Mouse (Mus musculus): Measurements from ENCODE around the gene Lmo7.

Gene Lmo7

DNA sequence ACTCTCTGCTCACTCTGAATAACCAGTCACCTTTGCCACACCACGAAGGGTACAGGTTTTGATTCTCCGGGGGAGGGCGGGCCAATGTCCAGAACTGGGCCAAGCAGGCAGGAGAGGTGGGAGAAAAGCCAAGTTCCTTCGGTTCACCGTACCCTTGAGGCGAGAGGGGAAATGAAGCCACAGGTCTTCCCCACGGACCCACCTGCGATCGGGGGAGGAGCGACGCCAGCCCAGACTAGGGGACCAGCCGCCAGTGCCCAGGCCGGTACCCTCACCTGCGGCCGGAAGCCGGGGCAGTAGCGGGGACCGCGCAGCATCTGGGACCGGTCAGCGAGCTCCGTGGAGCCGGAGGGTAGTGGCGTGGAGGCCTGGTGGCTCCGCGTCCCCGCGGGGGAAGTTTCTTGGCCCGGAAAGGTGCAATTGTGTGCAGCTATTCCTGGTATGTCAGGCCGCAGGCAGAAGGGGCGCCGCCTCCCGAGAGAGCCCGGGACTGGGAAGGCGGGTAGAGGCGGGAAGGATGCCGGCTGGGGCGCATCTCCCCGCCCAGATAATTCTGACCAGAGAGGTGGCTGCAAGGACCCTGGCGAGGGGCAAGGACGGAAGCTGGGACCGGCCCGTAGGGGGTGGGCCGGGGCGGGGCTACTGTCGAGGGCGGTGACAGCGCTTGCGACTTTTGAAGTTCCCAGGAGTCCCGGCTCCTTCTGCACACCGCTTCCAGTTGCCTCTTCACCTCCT is at the start of gene Lmo7, which contains the start of gene Gm9922:
Gene Lmo7 (plus strand): TSS at position 721 of the 735 bp plus-strand sequence.
Gene Gm9922 (minus strand): TSS at position 578 of the 735 bp plus-strand sequence.
- peak; percentile 23 for DNase-seq

DNA sequence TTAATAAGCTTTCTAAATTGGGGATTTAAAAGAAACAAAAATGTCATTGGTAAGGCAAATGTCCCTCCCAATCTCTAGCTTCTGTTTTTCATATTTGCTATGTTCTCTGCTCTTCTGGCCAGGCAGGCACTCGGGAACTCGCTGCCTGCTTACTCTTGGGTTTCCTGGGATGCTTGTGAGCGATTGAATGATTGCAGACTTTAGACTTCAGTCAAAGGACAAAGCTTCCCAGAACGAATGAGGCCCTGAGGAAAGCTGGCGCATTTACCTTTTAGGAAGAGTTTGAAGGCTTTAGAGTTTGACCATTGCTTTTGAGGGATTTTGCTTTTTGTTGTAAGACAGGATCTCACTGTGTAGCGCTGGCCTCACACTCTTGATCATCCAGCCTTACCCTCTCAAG is 42.1 kb upstream of the Lmo7 start:
- no peak for DNase-seq

DNA sequence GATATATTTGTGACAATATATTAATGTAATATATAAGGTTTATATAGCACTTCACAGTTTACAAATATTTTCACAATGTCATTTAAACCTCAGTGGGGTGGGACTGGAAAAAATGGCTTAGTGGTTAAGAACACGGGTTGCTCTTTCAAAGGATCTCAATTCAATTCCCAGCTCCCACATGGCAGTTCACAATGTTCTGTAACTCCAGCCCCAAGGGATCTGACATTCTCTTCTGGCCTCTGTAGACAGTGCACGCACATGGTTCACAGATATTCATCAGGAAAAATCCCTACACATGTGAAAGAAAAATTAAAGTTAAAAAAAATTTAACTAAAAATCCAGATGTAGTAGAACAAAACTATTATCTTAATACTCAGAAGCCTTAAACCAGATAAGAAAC is 41.4 kb upstream of the Lmo7 start:
- no peak for DNase-seq

DNA sequence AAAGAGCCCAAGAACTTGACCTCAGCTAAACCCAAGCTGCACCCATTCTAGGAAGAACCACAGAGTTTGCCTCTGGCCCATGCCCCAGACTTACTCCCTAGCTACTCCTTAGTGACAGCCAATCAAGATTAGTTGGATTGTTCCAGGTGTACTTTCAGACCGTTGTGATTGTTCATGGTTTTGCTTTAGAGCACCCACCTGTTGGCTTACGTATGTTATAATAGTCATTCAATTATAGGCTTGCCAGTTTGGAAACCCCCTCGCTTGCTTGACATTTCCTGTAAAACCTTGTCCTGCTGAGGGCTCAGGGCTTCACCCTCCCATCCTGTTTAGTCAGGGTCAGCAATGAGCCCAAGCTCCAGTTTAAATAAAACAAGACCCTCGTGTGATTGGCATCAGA is 25.3 kb upstream of the Lmo7 start:
- DNase-seq: no peak

DNA sequence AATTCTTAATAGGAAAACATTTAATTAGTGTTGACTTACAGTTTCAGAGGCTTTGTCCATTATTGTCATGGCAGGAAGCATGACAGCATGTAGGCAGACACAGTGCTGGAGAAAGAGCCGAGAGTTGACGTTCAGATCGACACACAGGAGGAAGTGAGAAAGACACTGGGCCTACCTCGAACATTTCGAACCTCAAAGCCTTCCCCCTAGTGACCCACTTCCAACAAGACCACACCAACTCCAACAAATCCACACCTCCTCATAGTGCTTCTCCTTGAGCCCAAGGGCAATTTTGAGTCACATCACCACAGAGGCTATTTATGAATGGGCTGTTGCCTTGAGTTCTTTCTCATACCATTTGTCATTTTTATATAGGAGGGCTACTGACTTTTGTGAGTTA is 22.7 kb upstream of the Lmo7 start:
- DNase-seq: no peak

DNA sequence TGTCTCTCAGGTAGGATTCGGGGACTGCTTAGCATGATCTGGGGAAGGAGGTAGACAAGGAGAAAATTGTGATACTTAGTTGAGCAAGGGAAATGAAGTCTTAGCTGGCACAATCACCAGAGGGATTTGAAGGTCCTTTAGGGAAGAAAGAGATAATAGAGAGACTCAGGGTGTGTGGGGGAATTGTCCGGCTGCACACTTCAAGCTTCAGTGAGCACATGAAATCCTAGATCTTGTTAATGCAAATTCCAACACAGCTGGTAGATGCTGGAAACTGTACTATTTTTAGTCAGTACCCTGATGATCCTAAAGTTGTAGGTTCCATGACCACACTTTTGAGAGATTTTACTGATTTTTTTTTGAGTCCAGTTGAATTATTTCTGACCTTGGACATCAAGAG is 15.3 kb upstream of the Lmo7 start:
- no peak for DNase-seq

DNA sequence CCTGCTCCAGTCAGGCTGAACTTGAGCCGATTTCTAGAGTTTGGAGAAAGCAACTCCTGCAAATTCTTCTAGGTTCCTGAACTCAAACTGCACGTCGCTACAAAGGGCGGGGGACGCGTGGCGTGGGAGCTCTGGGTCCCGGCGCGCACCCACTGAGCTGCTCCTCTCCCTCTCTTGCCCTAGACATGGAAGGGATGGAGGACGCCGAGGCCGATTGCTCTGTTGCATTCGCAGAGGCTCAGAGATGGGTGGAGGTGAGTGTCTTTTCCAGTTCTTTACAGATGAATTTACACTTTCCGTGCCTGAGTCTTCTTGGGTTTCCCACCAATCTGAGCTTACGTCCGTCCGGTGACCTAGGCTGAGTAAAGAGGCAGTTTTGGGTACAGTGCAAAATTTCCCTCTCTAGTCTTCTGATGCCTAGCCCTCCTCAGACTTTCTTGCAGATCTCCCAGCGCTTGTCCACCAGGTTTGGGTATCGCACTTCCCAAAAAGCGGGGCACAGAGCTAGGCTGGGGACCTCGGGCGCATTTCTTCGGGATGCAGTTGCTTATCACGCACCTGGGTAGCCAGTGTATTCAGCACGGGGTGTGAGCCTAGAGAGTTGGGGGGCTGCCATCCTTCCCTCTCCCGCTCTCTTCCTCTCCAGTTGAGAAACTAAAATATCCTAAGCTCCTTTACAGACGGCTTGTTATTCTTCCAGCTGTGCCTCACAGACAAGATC is 375 bp downstream of the Lmo7 start:
- DNase-seq: no peak

DNA sequence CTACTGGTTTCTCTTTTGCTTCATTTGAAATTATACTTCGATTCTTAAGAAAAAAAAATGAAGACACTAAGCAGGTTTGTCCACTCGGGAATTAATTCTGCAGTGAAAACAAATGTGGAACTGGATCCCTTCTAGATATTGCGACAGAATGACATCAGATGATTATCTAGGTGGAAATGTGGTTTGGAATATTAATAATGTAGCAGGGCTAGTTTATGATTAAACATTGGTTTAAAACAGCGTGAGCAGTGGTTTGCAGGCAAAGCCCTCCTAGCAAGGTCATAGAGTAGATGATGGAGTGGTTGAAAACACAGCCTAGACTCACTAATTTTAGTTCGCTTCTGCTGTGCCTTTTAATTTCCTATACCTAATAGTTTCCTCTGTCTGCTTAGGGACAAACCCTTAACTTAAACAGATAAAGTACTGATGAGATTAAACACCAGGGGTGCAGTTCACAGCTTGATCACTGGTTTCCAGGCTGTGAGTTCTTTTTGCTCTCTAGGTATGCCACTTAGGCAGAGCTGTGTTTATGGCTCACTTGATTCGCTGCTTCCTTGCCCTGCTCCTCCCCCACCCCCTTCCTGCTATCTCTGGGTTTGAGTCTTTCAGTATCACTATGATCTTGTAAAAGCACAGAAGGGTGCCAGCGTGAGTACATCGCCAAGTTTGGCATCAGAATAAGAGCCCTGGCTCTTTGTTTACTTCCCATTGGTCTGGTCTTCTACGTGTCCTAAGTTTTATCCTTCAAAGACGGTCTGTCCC is 4.0 kb downstream of the Lmo7 start:
- no peak for DNase-seq

DNA sequence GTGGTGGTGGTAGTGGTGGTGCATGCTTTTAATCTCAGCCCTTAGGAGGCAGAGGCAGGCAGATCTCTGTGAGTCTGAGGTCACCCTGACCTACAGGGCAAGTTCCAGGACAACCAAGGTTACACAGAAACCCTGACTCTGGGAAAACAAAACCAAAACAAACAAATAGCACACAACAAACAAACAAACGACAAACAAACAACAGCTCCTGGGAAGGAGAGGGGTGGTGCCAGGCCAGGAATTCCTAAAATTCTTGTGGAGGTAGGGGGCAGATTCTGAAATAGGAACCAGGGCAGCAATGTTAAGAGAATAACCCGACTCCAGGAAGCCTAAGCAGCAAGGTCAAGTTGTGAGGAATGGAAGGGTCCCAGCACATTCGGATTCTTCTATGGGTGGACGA is 7.7 kb downstream of the Lmo7 start:
- DNase-seq: no peak

DNA sequence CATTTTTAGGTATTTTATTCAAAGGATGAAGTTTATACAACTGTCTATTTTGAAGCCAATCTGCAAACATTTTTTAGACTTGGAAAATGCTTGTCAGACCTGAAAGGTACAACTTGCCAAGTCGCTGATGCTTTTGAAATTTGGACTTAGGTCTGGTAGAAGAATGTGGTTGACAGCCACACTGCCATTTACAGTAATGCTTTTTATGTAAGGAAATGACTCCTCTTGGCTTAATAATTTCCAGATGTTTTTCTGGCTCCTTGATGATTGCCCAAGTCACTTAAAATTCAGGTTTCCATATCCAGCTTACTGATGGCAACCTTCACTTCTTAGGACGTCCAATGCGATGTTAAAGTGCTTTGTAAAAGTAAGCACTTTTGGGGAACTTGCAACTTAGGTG is 16.9 kb downstream of the Lmo7 start:
- DNase-seq: no peak

DNA sequence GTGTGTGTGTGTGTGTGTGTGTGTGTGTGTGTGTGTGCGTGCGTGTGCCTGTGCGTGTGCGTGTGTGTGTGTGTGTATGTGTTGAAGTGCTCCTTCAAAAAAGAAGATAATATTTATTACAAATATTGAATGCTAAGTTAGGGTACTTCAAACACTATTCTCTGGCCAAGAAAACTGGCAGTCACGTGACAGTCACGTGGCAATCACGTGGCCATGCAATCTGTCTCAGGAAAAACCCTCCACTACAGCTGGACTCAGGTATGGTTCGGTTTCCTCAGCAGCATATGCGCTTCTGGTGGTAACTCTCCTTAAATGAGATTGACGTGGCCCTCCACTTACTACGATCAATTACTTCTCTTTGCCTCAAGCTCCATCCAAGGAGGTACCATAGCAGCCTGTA is 18.1 kb downstream of the Lmo7 start:
- DNase-seq: no peak

DNA sequence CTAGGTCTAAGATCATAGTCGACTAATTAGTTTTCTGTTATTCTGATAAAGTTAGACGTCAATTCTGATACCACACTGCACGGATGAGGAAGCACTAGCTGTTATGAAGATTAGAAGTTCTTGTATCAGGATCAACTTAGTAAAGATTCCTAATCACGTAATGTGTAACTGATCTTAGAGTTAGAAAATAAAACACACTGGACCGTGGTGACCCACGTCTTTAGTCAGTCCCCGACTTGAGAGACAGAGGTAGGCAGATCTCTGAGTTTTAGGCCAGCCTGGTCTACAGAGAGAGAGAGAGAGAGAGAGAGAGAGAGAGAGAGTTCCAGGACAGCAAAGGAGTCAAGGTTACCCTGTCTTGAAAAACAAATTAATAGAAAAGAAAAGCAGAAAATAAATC is 18.7 kb downstream of the Lmo7 start:
- no peak for DNase-seq

DNA sequence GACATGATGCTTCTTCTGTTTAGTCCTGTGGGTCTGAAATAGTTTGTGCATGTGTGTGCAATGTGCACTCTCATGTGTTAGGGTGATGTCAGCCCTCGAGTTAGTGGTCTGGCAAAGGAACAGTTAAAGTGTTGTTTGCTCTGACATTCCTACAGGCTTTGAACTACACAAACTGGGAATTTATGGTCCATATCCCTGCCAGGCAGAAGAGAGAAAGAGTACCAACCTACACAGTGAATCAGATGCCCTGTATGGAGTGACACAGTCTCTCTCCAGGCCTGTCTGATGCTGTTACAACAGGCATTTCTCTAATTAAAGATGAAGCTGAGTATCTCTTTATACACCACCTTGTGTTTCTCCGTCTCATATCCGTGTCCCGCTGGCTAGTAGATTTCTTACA is 21.2 kb downstream of the Lmo7 start:
- DNase-seq: no peak

DNA sequence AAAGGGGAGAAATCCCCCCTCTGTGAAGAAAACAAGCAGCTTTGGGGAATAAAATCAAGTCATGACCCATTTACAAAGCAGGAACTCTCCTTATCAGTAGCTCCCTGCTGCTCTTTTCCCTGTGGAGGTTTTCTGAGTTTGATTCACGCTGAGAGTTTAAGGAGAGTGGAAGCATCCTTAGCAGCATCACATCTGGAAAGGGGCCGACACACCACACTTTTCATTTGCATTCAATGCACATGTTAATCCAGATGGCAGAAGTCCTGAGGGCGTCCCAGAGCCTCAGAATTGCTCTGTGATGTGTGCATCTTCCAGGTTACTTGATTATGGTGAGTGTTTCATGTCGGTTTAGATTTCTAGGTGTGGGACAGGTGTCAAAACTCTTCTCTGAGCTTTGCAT is 25.7 kb downstream of the Lmo7 start:
- no peak for DNase-seq

DNA sequence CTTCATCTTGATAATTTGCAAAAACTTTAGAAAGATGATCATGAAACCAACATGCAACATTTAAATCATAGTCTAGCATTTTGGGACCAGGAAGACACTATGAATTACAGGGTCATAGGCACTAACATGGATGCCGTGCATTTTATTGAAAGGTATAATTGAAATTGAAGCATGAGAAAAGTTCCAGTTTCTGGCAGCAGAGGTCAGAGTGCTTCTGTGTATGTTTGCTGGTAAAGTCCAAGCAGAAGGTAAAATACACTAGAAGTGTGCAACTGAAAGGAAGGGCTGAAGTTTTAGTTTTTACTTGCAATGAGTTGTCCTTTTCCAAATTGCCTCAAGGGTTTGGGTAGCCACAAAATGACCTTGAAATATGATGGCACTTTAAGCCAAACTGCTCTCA is 32.5 kb downstream of the Lmo7 start:
- DNase-seq: no peak

DNA sequence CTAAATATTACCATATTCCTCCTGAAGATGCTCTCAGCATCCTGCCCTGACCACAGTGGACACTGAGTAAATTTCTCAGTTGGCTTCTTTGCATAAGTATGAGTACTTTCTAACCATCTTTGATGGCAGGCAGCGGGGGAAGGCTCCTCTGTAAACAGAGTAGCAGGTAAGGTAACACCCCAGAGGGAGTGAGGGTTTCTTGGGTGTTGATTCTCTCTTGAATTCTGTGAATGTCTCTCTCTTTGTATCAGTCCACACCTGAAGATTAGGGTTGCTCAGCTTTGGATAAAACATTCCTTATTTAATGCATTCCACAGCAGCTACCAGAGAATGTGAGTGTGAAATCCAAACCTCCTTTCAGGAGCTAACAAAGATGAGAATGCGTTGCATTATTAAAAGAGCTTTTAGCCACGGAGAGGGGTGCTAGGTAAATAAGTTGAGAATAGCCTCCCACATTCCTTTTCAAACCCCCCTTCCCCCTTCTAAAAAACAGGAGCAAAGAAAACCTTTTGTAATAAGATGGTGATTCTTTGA is 34.1 kb downstream of the Lmo7 start:
- no peak for DNase-seq

DNA sequence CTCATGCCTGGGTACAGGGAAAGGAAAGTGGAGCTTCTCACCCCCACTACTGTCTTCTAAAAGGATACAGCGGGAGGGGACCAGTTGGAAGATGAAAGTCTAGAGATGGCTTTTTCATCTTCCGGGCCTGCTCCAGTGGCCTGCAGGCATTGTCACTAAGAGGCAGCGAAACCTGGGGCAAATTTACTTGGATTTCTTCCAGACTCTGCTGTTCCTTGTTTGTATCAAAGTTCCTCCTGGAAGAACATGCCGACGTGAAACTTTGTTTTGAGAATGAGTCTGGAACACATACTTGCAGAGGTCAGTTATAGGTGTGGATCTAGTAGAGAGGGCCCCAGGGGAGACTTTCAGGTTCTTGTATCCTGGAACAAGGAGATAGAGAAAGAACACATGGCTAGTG is 41.6 kb downstream of the Lmo7 start:
- DNase-seq: no peak

DNA sequence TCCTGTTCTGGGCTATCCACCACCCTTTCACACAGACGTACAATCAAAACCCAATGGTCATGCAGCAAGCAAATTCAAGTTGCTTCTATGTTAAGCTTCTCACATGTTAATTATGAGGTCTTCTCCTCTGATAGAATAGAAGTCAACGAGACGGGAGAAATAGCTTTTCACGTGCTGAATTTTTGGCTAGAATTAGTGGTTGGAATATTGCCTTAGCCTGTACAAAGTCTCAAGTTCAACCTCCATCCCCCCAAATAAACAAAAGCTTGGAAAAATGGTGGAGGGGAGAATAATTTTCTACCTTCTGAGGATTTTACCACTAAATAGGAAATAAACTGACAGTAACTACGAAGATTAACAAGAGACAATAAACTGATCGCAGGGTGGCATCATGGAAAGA is 42.0 kb downstream of the Lmo7 start:
- DNase-seq: no peak

DNA sequence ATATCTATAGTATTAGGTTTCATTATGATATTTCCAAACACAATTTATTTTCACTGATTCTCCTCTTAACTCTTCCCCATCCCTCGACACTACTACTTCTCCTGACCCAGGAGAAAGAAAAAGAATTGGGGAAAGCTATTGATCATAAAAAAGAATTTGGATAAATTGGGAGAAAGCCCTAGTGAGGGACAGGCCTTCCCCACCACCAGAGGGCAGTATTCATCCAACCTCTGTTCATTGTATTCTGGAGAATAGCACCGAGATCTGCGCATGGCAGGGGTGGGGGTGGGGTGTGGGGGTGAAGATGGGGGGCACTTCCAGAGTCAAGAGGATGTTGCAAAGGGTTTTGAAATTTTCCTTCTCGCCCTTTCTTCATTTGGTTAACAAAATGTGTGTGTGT is 44.9 kb downstream of the Lmo7 start:
- peak; percentile 11 for DNase-seq

DNA sequence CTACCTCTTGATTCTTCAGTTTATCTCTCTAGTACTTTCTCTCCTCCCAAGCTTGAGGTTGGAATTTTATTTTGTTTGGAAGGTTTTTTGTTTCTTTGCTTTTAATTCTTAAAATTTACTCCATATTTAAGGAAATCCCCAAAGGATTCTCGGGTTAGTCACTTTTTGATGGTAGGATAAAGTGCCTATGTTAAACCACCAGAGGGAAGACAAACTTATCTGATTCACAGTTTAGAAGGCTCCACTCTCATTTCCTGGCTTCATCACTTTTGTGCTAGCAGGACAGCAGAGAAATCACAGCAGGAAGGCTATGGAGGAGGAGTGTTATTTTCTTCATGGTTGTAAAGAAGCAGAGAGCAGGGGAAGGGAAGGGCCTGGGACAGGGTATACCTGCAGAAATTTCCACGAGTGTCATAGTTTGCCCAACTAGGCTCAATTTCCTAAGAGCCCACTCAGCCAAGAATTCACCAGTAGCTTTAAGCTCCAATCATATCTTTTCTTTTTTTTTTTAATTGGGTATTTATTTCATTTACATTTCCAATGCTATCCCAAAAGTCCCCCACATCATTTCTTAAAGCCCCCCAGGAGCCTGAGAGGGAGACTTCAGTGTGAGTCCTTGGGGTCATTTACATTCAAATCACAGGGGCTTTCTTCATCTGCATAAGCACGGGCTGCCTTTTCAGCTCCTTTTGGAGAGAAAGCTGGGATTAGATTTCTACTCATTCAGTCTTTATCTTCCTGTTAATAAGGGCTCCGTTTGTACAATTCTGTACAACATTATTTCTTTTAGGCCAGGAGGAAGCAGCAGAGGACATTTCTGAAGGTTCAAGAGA is 46.8 kb downstream of the Lmo7 start:
- no peak for DNase-seq

DNA sequence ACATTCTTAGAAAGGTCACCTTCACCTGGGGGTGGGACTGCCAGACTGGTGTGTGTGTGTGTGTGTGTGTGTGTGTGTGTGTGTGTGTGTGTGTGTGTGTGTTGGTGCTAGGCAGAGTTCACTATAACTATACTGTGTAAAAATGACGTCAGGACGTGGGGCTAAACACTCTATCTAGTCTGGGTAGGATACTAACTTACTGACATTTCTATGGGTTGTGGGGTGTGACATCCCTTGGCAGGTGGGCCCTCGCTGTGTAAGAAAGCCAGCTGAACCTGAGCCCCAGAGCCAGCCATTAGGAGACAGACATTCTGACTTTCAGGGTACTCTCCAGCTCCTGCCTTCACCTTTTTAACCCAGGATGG is 47.4 kb downstream of the Lmo7 start:
- DNase-seq: no peak

DNA sequence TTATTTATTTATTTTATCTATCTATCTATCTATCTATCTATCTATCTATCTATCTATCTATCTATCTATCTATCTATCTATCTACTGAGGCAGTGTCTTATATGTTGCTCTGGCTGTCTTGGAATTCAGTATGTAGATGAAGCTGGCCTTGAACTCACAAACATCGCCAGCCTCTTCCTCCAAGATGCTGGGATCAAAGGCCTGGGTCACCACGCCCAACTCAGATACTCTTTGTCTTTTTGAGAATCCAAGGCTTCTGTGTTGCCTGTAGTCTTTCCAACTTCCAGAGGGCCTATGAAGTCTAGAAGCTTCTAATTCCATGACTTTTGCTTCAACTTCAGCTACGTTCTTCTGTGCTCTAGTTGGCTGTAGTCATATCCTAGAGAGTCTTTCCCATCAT is 48.7 kb downstream of the Lmo7 start:
- no peak for DNase-seq

DNA sequence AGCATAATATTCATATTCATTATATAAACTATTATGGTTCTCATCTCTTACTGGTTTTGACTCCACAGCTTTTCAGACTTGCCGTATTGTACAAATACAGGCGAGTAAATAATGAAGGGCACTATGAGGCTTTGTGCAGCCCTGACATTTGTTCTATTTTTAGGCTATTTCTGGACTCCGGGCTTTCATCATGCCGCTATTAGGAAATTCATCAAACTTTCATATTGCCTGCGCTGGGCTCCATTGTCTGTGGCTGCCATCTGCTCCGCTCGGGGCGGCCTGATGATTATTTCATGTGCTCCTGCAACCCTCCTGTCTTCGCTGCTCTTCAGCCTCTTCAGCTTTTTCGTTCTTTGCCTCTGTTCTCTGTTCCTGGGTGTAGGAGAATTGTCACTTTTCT is 50.3 kb downstream of the Lmo7 start:
- no peak for DNase-seq
